Mouse (Mus musculus) liver, adult 2 months (tissue): ENCODE measurements around the gene Slc52a3.

Experiments
- CTCF ChIP-seq: fragments of 200-500 bp; IDR thresholded peaks from 2 replicates; pipeline ENCODE4 v1.5.1; 2011; ENCODE audit warnings: low read depth, low read length, control low read depth
- POLR2A ChIP-seq: fragments of 200-500 bp; IDR thresholded peaks from 2 replicates; pipeline ENCODE4 v1.6.1; 2011; ENCODE audit warnings: low read length, control low read depth; ENCODE audit not compliant: insufficient read depth; ENCODE audit errors: extremely low read depth

DNA sequence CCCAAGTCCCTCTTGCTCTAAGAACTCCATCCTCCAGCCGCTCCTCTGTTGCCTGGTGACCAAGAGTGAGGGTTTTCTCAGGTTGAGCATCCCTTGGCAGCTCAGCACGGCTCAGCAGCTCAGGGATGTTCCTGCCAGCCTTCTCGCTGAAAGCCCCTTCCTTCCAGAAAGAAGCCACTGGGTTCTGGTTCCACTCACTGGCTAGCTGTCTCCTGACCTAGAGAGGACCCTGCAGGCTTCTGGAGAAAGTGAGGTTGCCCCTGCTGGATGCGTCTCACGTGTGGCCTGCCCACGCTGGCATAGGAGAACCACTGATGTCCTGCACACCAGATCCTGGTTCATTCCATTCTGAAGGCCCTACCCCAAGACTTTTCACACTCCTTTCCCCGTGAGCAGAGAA is 27.3 kb upstream of the Slc52a3 start:
- no peak for TF ChIP-seq POLR2A
- TF ChIP-seq CTCF, result no peak
